Mouse (Mus musculus): ENCODE data around the gene Fastkd2. TPM values are rescaled to one million over a fixed set of nuclear protein-coding genes. Genes with fewer than 3 reads are reported as not detected.

Fastkd2 gene
- polyA plus RNA-seq (2014; fragmentation: Illumina TruSeq; extraction: RNeasy Lipid Tissue Mini Kit (QIAGEN cat#74804); ENCODE audit: low read depth, low replicate concordance), result 80.3 TPM

GRCm38 (mm10) chr1:63730240-63730771, at the start of gene Fastkd2, which contains the start of gene Mdh1b:
Gene Fastkd2, plus strand, starts transcription at chr1:63730614.
Gene Mdh1b, minus strand, starts transcription at chr1:63730318.

DNA sequence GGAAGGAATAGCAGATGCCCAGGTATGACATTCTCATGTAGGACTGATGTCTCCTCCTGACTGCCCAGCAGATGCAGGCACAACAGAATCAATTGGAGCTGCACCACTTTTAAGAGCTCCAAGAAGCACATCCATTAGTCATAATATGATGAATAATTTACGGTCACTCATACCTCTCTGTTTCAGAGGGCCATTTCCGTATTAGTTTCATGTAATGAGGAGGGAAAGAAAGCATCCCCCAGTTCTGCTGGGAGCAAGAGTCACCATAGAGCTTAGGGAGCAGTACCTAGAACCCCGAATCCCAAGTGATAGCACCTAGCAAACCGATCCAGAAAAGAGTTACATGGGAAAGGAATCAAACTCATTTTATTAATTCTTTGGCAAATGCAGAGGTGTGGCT, 43.6 kb upstream of the Fastkd2 start, which contains the start of gene Dytn:
Dytn (minus strand) TSS at position 101 of the 400 bp plus-strand sequence.

GRCm38 (mm10) chr1:63769167-63769566, 38.8 kb downstream of the Fastkd2 start, which contains the start of gene 4933402D24Rik:
Gene 4933402D24Rik, minus strand, starts transcription at chr1:63769267.

Other genes starting within 250 kb of the Fastkd2 start
- not detected for gene Gm39653, start 114.6 kb upstream of the Fastkd2 start, polyA plus RNA-seq (2014; fragmentation: Illumina TruSeq; extraction: RNeasy Lipid Tissue Mini Kit (QIAGEN cat#74804); ENCODE audit: low read depth, low replicate concordance)
- gene Dytn, start 43.7 kb upstream of the Fastkd2 start, polyA plus RNA-seq (2014; fragmentation: Illumina TruSeq; extraction: RNeasy Lipid Tissue Mini Kit (QIAGEN cat#74804); ENCODE audit: low read depth, low replicate concordance), result 0.08 TPM
- gene Mdh1b, start 296 bp upstream of the Fastkd2 start, polyA plus RNA-seq (2014; fragmentation: Illumina TruSeq; extraction: RNeasy Lipid Tissue Mini Kit (QIAGEN cat#74804); ENCODE audit: low read depth, low replicate concordance), result 234 TPM
- 10.0 TPM for gene 4933402D24Rik, start 38.7 kb downstream of the Fastkd2 start, polyA plus RNA-seq (2014; fragmentation: Illumina TruSeq; extraction: RNeasy Lipid Tissue Mini Kit (QIAGEN cat#74804); ENCODE audit: low read depth, low replicate concordance)